Comparison of ENCODE assay signal across 14 mouse cellular contexts in the genomic region with DNA sequence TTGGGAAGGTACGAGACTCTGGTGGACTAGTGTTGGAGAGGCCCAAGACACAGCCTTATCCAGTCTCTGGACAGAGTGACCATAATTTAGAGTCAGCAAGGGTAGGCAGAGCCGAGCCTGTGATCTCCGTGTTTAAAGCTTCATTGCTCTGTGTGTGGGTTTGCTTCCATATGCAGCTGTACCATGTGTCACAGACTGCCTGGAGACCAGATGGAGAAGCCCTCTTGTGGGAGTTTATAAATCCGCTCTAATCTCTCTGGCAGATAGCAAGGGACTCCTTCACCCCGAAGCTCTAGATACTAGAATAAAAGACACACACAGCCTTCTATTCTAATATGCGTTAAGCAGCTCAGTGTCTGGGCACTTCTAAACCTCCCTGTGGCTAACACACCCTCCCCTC. TPM values are rescaled to one million over a fixed set of nuclear protein-coding genes. Genes with fewer than 3 reads are reported as not detected.
A peak's percentile ranks its signal among the peaks of the same experiment; 100 is the strongest.
DNase-seq lines count a peak whose midpoint lies in the region; ATAC-seq and TF ChIP-seq lines count a peak whose summit lies in the region.
"Had no signal": no experiment of that assay in that cellular context is flagged by ENCODE, and none has a peak within 500 bp of the region (broad histone marks: within the 10 kb centered on the region; RNA-seq: fewer than 3 reads in every experiment).

No protein-coding gene starts in this region.

- 76% methylated on average over 6 of the region's 6 CpGs for WGBS in embryonic facial prominence, embryonic 12.5 days
- 84% methylated on average over 6 of the region's 6 CpGs for WGBS in embryonic facial prominence, embryonic 10.5 days
- WGBS in hindbrain, postnatal 0 days: 50% methylated on average over 6 of the region's 6 CpGs
- WGBS in midbrain, embryonic 14.5 days: 30% methylated on average over 6 of the region's 6 CpGs
- WGBS in intestine, postnatal 0 days: 75% methylated on average over 6 of the region's 6 CpGs

- TF ChIP-seq CTCF in layer of hippocampus, adult 2 months (conservative IDR thresholded peaks at IDR 0.05): peak; percentile 23
- no peak for TF ChIP-seq CTCF in hindbrain, postnatal 0 days (IDR thresholded peaks at IDR 0.05; ENCODE audit: low read depth)
- no peak for TF ChIP-seq CTCF in intestine, postnatal 0 days (IDR thresholded peaks at IDR 0.05; ENCODE audit: low read depth)

- peaks cover 45% of the 10 kb centered on the region for H3K36me3 ChIP-seq in embryonic facial prominence, embryonic 12.5 days
- H3K36me3 ChIP-seq in embryonic facial prominence, embryonic 10.5 days (replicated peaks): peaks cover 82% of the 10 kb centered on the region
- peaks cover 21% of the 10 kb centered on the region for H3K36me3 ChIP-seq in hindbrain, postnatal 0 days (ENCODE audit: insufficient read depth, low read length)
- peaks cover 35% of the 10 kb centered on the region for H3K36me3 ChIP-seq in midbrain, embryonic 14.5 days (ENCODE audit: control insufficient read depth, insufficient read depth, low read length)
- peaks cover 38% of the 10 kb centered on the region for H3K36me3 ChIP-seq in intestine, postnatal 0 days (ENCODE audit: control insufficient read depth, insufficient read depth)

- no peak for DNase-seq in embryonic facial prominence, embryonic 10.5 days (ENCODE audit: low spot score)
- peak; percentile 55 to 69 for DNase-seq in layer of hippocampus, adult 2 months (ENCODE audit: low spot score in 2 of 2)
- no peak for DNase-seq in layer of hippocampus, adult 9-10 months (ENCODE audit: low spot score)
- peak; percentile 52 for DNase-seq in hindbrain, postnatal 0 days (ENCODE audit: low spot score)
- DNase-seq in midbrain, embryonic 14.5 days: peak; percentile 62
- DNase-seq in lung, postnatal 25 days (ENCODE audit: low spot score): no peak
- DNase-seq: heart, postnatal 14 days; thymus, adult 18-20 months had no signal

- ATAC-seq in embryonic facial prominence, embryonic 12.5 days (ENCODE audit: insufficient number of reproducible peaks, insufficient read depth, low FRiP score, low TSS enrichment): no peak
- no peak for ATAC-seq in hindbrain, postnatal 0 days
- ATAC-seq in midbrain, embryonic 14.5 days (ENCODE audit: low FRiP score, low TSS enrichment): peak; percentile 11; the same call in 1 of the 2 replicates
- ATAC-seq in intestine, postnatal 0 days: no peak

- H3K9ac ChIP-seq in embryonic facial prominence, embryonic 12.5 days: no peak overlapping the region
- H3K9ac ChIP-seq in hindbrain, postnatal 0 days (replicated peaks; ENCODE audit: low read length): no peak overlapping the region
- no peak overlapping the region for H3K9ac ChIP-seq in midbrain, embryonic 14.5 days (replicated peaks; ENCODE audit: low read length)
- no peak overlapping the region for H3K9ac ChIP-seq in intestine, postnatal 0 days (ENCODE audit: low read depth, low read length)
- H3K9ac ChIP-seq: kidney, embryonic 15.5 days had no signal

- no peak overlapping the region for H3K4me2 ChIP-seq in embryonic facial prominence, embryonic 12.5 days (replicated peaks)
- H3K4me2 ChIP-seq in hindbrain, postnatal 0 days (ENCODE audit: low read depth, low read length): no peak overlapping the region
- H3K4me2 ChIP-seq in midbrain, embryonic 14.5 days (ENCODE audit: low read length): no peak overlapping the region
- H3K4me2 ChIP-seq in intestine, postnatal 0 days (replicated peaks; ENCODE audit: low read depth): no peak overlapping the region
- H3K4me2 ChIP-seq: kidney, embryonic 15.5 days had no signal

- no peaks in the 10 kb centered on the region for H3K27me3 ChIP-seq in embryonic facial prominence, embryonic 12.5 days
- H3K27me3 ChIP-seq in embryonic facial prominence, embryonic 10.5 days (replicated peaks; ENCODE audit: low read depth, poor library complexity, severe bottlenecking): no peaks in the 10 kb centered on the region
- H3K27me3 ChIP-seq in hindbrain, postnatal 0 days (ENCODE audit: insufficient read depth, low read length): no peaks in the 10 kb centered on the region
- H3K27me3 ChIP-seq in midbrain, embryonic 14.5 days (ENCODE audit: control insufficient read depth, insufficient read depth, low read length): no peaks in the 10 kb centered on the region
- H3K27me3 ChIP-seq in intestine, postnatal 0 days (replicated peaks; ENCODE audit: control insufficient read depth, insufficient read depth, low read length): no peaks in the 10 kb centered on the region
- H3K27me3 ChIP-seq: kidney, embryonic 15.5 days had no signal

- no peak overlapping the region for H3K4me3 ChIP-seq in embryonic facial prominence, embryonic 12.5 days
- no peak overlapping the region for H3K4me3 ChIP-seq in embryonic facial prominence, embryonic 10.5 days
- no peak overlapping the region for H3K4me3 ChIP-seq in layer of hippocampus, adult 2 months
- H3K4me3 ChIP-seq in hindbrain, postnatal 0 days (ENCODE audit: low read length): no peak overlapping the region
- no peak overlapping the region for H3K4me3 ChIP-seq in midbrain, embryonic 14.5 days (replicated peaks; ENCODE audit: low read depth, low read length)
- no peak overlapping the region for H3K4me3 ChIP-seq in intestine, postnatal 0 days (ENCODE audit: low read depth, low read length)
- H3K4me3 ChIP-seq: kidney, embryonic 15.5 days had no signal

- H3K9me3 ChIP-seq in embryonic facial prominence, embryonic 12.5 days: no peaks in the 10 kb centered on the region
- H3K9me3 ChIP-seq in embryonic facial prominence, embryonic 10.5 days: no peaks in the 10 kb centered on the region
- no peaks in the 10 kb centered on the region for H3K9me3 ChIP-seq in hindbrain, postnatal 0 days (ENCODE audit: low read length)
- H3K9me3 ChIP-seq in midbrain, embryonic 14.5 days (ENCODE audit: control insufficient read depth, low read length): no peaks in the 10 kb centered on the region
- H3K9me3 ChIP-seq in intestine, postnatal 0 days (ENCODE audit: control insufficient read depth): no peaks in the 10 kb centered on the region
- H3K9me3 ChIP-seq: kidney, embryonic 15.5 days had no signal

- no peaks in the 10 kb centered on the region for H3K4me1 ChIP-seq in embryonic facial prominence, embryonic 12.5 days
- 0 out of 2 replicates have a peak, but pooled peaks cover 7% of the 10 kb centered on the region for H3K4me1 ChIP-seq in embryonic facial prominence, embryonic 10.5 days
- H3K4me1 ChIP-seq in hindbrain, postnatal 0 days (ENCODE audit: insufficient read depth, low read length): no peaks in the 10 kb centered on the region
- no peaks in the 10 kb centered on the region for H3K4me1 ChIP-seq in midbrain, embryonic 14.5 days (ENCODE audit: control insufficient read depth, insufficient read depth, low read length)
- no peaks in the 10 kb centered on the region for H3K4me1 ChIP-seq in intestine, postnatal 0 days (replicated peaks; ENCODE audit: control insufficient read depth, insufficient read depth, low read length)
- H3K4me1 ChIP-seq: kidney, embryonic 15.5 days had no signal

- H3K27ac ChIP-seq in embryonic facial prominence, embryonic 12.5 days: peak overlapping the region; percentile 13; the same call in 1 of the 2 replicates
- H3K27ac ChIP-seq in embryonic facial prominence, embryonic 10.5 days (replicated peaks): no peak overlapping the region
- H3K27ac ChIP-seq in layer of hippocampus, adult 2 months: peak overlapping the region; percentile 78
- peak overlapping the region; percentile 48; the same call in 1 of the 2 replicates for H3K27ac ChIP-seq in hindbrain, postnatal 0 days
- H3K27ac ChIP-seq in midbrain, embryonic 14.5 days (replicated peaks; ENCODE audit: low read depth, low read length): peak overlapping the region; percentile 71
- H3K27ac ChIP-seq in intestine, postnatal 0 days (ENCODE audit: low read depth, low read length): no peak overlapping the region
- H3K27ac ChIP-seq: kidney, embryonic 15.5 days had no signal

RNA-seq across cellular contexts. Expression of gene Padi6, which starts 17.7 kb away (rescaled TPM):
- polyA plus RNA-seq in embryonic facial prominence, embryonic 12.5 days (2016; fragmentation: Nextera tagmentation; extraction: Ambion mirVana): 0.09 TPM in 1 of 2 replicates, not detected in the other
- not detected in 2 replicates for polyA plus RNA-seq in embryonic facial prominence, embryonic 10.5 days (2016; fragmentation: Nextera tagmentation; extraction: Ambion mirVana)
- not detected for total RNA-seq in layer of hippocampus, adult 2 months (2021)
- total RNA-seq in hindbrain, postnatal 0 days (2014; rRNA removed): 0.18 and 0.58 TPM in 2 replicates
- 0.11 and 0.16 TPM in 2 replicates for polyA plus RNA-seq in hindbrain, postnatal 0 days (2015; fragmentation: Nextera tagmentation; extraction: Ambion mirVana)
- polyA plus RNA-seq in midbrain, embryonic 14.5 days (2014; fragmentation: Nextera tagmentation; extraction: Ambion mirVana): not detected in 2 replicates
- polyA plus RNA-seq in intestine, postnatal 0 days (2015; fragmentation: Nextera tagmentation; extraction: Ambion mirVana): not detected in 2 replicates
- total RNA-seq: common myeloid progenitor, adult 5-6 weeks; heart, postnatal 14 days had no signal
- polyA plus RNA-seq: kidney, embryonic 15.5 days; lung, embryonic 16.5 days; small intestine, adult 2 months had no signal

RNA-seq across cellular contexts. Expression of gene Rcc2, which starts 24.4 kb away (rescaled TPM):
- 95.5 and 138 TPM in 2 replicates for polyA plus RNA-seq in embryonic facial prominence, embryonic 12.5 days (2016; fragmentation: Nextera tagmentation; extraction: Ambion mirVana)
- 54.4 and 59.8 TPM in 2 replicates for polyA plus RNA-seq in embryonic facial prominence, embryonic 10.5 days (2016; fragmentation: Nextera tagmentation; extraction: Ambion mirVana)
- total RNA-seq in layer of hippocampus, adult 2 months (2021): 10 to 100 TPM; 93.0 to 93.5 TPM
- total RNA-seq in hindbrain, postnatal 0 days (2014; rRNA removed): 58.3 and 60.3 TPM in 2 replicates
- polyA plus RNA-seq in hindbrain, postnatal 0 days (2015; fragmentation: Nextera tagmentation; extraction: Ambion mirVana): 15.8 and 16.2 TPM in 2 replicates
- polyA plus RNA-seq in midbrain, embryonic 14.5 days (2014; fragmentation: Nextera tagmentation; extraction: Ambion mirVana): 21.2 and 21.5 TPM in 2 replicates
- 14.6 and 15.6 TPM in 2 replicates for polyA plus RNA-seq in intestine, postnatal 0 days (2015; fragmentation: Nextera tagmentation; extraction: Ambion mirVana)

RNA-seq across cellular contexts. Expression of gene Padi4, which starts 49.3 kb away (rescaled TPM):
- polyA plus RNA-seq in embryonic facial prominence, embryonic 12.5 days (2016; fragmentation: Nextera tagmentation; extraction: Ambion mirVana): 0.22 TPM in 1 of 2 replicates, not detected in the other
- polyA plus RNA-seq in embryonic facial prominence, embryonic 10.5 days (2016; fragmentation: Nextera tagmentation; extraction: Ambion mirVana): 0.30 and 0.49 TPM in 2 replicates
- total RNA-seq in layer of hippocampus, adult 2 months (2021): not detected
- total RNA-seq in hindbrain, postnatal 0 days (2014; rRNA removed): not detected in 2 replicates
- polyA plus RNA-seq in hindbrain, postnatal 0 days (2015; fragmentation: Nextera tagmentation; extraction: Ambion mirVana): not detected in 2 replicates
- 0.12 and 0.18 TPM in 2 replicates for polyA plus RNA-seq in midbrain, embryonic 14.5 days (2014; fragmentation: Nextera tagmentation; extraction: Ambion mirVana)
- polyA plus RNA-seq in intestine, postnatal 0 days (2015; fragmentation: Nextera tagmentation; extraction: Ambion mirVana): 5.4 and 5.5 TPM in 2 replicates

RNA-seq across cellular contexts. Expression of gene Arhgef10l, which starts 58.9 kb away (rescaled TPM):
- polyA plus RNA-seq in embryonic facial prominence, embryonic 12.5 days (2016; fragmentation: Nextera tagmentation; extraction: Ambion mirVana): 17.4 and 19.7 TPM in 2 replicates
- 17.9 and 18.2 TPM in 2 replicates for polyA plus RNA-seq in embryonic facial prominence, embryonic 10.5 days (2016; fragmentation: Nextera tagmentation; extraction: Ambion mirVana)
- 10 to 100 TPM; 43.9 to 52.8 TPM for total RNA-seq in layer of hippocampus, adult 2 months (2021)
- 79.2 and 79.4 TPM in 2 replicates for total RNA-seq in hindbrain, postnatal 0 days (2014; rRNA removed)
- 22.5 and 22.6 TPM in 2 replicates for polyA plus RNA-seq in hindbrain, postnatal 0 days (2015; fragmentation: Nextera tagmentation; extraction: Ambion mirVana)
- polyA plus RNA-seq in midbrain, embryonic 14.5 days (2014; fragmentation: Nextera tagmentation; extraction: Ambion mirVana): 18.7 and 24.6 TPM in 2 replicates
- 3.9 and 5.4 TPM in 2 replicates for polyA plus RNA-seq in intestine, postnatal 0 days (2015; fragmentation: Nextera tagmentation; extraction: Ambion mirVana)

Comparison
In these comparisons a context has a peak if more than half of its experiments do, and no peak if none do; other contexts are left out.
1. H3K27ac ChIP-seq: peak in embryonic facial prominence, embryonic 12.5 days (single experiment), layer of hippocampus, adult 2 months (single experiment), hindbrain, postnatal 0 days (single experiment) and midbrain, embryonic 14.5 days (single experiment); none in embryonic facial prominence, embryonic 10.5 days (single experiment) and intestine, postnatal 0 days (single experiment).
2. DNase-seq: peak in layer of hippocampus, adult 2 months (2 of 2), hindbrain, postnatal 0 days (single experiment) and midbrain, embryonic 14.5 days (single experiment); none in embryonic facial prominence, embryonic 10.5 days (single experiment), layer of hippocampus, adult 9-10 months (single experiment) and lung, postnatal 25 days (single experiment).